Mouse (Mus musculus): ENCODE data around the gene Pars2. TPM values are rescaled to one million over a fixed set of nuclear protein-coding genes. Genes with fewer than 3 reads are reported as not detected.

Gene Pars2
- 1 to 10 TPM; 5.3 to 6.8 TPM for total RNA-seq (2023)

DNA sequence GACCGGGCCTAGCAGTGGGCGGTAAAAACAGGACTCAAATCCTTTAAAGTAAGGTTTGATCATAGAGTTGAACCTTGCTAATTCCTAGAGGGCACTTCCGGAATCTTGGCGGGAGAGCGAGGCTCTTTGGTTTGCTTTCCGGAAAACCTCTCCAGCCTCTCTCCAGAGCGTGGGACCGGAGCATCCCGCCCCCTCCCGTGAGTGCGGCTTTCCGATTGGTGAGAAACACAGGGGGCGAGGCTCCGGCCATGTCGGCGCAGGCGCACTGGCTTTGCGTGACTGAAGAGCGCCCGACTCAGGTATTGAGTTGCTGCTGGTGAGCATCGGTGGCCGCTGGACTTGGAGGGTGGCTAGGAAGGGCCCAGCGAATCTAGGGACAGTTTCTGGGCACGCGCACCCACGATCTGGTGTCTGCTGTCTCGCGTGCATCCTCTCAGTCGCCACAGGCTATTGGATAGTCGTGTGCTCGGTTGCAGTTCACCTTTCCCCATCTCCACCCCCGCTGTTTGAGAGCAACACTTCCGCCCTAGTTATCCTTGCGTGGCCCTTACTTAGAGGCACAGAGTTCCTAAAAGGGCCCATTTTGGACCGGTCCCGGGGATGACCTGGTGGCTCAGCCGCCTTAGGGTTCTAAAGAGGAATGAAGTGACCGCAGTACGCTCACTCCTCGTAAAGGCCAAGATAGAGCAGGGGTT is at the start of gene Pars2:
Gene Pars2, plus strand, starts transcription at position 237 of the 695 bp plus-strand sequence.

DNA sequence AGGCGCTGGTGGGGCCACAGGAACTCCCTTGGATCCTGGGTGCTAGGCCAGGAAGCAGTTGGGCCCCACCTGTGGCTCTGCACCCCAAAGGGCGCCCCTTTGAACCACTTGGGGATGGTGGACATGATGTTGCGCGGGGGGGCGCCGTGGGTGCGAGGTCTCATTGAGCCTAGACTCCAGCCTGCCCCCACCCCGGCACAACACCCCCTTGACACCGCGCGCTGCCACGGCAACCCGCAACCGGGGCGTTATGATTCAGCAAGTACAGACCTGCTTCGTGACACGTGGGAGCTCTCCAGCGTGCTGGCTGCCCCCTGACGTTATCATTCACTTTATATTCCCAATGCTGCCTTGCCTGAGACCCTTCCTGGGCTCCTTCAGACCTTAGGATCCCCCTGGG is 33.8 kb upstream of the Pars2 start, which contains the start of gene Lexm:
Gene Lexm, minus strand, starts transcription at position 186 of the 400 bp plus-strand sequence.

DNA sequence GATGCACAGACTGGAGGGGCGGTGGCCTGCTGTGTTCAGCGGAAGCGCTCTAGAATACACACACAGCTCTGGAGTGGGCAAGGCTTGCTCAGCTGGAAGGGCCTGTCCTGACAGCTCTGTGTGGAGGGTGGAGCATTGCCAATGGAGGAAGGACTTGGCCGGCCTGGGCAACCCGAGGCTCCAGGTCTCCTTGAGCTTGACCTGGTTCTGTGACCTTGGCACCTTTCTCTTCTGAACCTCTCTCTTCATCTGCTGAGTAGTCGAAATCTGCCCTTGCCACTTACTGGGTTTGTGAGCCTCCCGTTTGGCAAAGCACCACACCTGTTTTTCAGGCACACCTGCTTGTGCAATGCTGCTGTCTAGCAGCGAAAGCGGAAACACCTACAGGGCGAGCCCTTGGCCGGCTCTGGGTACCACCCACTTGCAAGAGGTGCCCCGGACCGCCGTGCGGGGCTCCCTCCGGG is 28.8 kb upstream of the Pars2 start, which contains the start of gene Ttc22:
Gene Ttc22, plus strand, starts transcription at position 403 of the 464 bp plus-strand sequence.

DNA sequence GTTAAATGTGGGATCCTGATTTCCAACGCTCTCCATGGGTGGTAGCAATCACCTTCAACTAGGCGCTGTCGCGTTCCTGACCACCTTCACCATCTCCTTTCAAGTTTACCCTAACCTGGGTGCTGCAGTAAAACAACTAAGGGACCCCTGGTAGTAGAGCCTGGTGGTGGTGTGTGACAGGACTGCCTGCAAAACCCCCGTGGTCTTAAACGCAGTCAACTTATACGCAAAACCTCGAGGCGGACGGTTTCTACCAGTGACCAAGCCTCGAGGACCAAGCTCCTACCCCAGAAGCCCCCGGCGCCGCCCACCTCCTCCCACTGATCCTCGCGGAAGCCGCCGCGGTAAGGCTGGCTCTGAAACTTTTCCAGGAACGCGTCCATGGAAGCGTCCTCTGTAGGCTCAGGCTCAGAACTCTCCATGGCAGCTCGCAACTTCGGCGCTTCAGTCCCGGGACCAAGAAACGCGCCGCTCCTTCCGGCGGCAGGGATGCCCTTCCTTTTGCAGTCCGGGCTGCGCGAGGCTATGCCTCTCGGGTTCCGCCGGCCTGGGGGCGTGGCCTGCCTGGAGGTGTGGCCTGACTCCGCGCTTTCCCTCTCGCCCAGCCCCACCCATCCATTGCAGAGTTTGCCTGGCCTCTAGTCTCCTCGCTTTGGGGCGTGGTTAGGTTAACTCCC is 27.7 kb downstream of the Pars2 start, which contains the start of gene Ttc4:
Gene Ttc4, minus strand, starts transcription at position 503 of the 677 bp plus-strand sequence.

Other genes with a start within 250 kb of the Pars2 start
- not detected for gene Pcsk9, start 186.7 kb upstream of the Pars2 start, total RNA-seq (2023)
- gene Bsnd, start 158.8 kb upstream of the Pars2 start, total RNA-seq (2023), result not detected
- gene Dhcr24, start 90.0 kb upstream of the Pars2 start, total RNA-seq (2023), result 1 to 10 TPM; 3.0 to 3.9 TPM
- gene Lexm, start 33.8 kb upstream of the Pars2 start, total RNA-seq (2023), result not detected
- not detected for gene Ttc22, start 28.6 kb upstream of the Pars2 start, total RNA-seq (2023)
- 10 to 100 TPM; 33.9 to 50.5 TPM for gene Ttc4, start 27.9 kb downstream of the Pars2 start, total RNA-seq (2023)
- gene Mroh7, start 79.9 kb downstream of the Pars2 start, total RNA-seq (2023), result not detected
- not detected for gene Fam151a, start 82.8 kb downstream of the Pars2 start, total RNA-seq (2023)
- 1 to 10 TPM; 3.9 to 4.4 TPM for gene Acot11, start 153.9 kb downstream of the Pars2 start, total RNA-seq (2023)